Mouse (Mus musculus) testis, postnatal 10 days (tissue): Measurements from ENCODE around the gene Pdia5.

Experiments
- DNase-seq: peaks from one replicate; pipeline ENCODE4 v3.0.0; 2021; ENCODE audit warnings: low spot score

Gene Pdia5

DNA sequence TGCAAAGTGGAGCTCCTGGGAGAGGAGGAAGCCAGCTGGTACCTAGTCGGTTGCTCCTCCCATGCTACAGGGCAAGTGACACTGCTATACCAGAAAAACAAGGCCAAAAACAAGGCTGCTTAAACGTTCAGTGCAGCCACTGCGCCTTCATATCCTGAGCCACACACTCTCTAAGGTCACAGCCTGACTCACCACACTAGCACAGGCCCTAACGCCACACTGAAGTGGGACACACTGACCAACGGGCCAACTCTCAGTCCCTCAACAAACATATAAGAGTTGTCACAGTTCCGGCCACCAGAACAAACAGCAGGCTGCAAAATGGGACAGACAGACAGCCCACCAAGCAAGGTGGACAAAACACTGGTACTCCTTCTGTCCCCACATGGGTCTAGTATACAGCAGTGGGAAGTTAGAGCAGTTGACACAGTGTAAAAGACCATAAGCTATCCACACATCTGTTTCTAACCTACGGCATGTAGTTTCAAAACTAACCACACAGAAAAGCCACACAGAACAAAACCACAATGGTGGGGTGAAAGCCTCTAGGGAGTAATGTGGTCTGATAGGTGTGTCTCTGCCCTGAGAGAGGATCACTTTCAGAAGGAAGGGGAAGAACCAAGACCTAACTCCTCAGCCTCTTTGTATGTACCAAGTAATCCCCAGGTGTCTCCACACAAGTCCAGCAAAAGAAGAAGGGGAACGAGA lies 6.0 kb downstream of the Pdia5 start:
- no peak for DNase-seq

- DNase-seq: no peak
These were observed 6.6 kb downstream of the Pdia5 start for GRCm38 (mm10) chr16:35484105-35484504.

GRCm38 (mm10) chr16:35479301-35479700 lies 11.4 kb downstream of the Pdia5 start:
- peak; percentile 62 for DNase-seq

DNA sequence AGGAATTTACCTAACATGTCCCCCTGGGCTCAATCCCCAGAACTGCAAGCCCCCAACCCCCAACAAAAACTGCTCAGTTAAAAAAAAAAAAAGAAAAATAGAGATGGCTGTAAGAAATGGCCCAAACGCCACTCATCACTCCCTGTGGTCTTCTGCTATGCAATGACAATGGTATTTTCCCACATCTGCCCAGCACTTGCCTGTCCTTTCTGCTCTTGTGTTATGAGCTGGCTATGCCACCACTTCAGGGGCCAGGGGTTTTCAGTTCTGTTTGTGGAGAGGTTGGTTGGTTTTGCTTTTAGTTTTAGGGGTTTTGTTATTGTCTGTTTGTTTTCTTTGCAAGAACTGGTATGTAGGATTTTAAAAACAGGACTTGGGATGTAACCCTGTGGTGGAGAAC lies 13.4 kb downstream of the Pdia5 start:
- no peak for DNase-seq

DNA sequence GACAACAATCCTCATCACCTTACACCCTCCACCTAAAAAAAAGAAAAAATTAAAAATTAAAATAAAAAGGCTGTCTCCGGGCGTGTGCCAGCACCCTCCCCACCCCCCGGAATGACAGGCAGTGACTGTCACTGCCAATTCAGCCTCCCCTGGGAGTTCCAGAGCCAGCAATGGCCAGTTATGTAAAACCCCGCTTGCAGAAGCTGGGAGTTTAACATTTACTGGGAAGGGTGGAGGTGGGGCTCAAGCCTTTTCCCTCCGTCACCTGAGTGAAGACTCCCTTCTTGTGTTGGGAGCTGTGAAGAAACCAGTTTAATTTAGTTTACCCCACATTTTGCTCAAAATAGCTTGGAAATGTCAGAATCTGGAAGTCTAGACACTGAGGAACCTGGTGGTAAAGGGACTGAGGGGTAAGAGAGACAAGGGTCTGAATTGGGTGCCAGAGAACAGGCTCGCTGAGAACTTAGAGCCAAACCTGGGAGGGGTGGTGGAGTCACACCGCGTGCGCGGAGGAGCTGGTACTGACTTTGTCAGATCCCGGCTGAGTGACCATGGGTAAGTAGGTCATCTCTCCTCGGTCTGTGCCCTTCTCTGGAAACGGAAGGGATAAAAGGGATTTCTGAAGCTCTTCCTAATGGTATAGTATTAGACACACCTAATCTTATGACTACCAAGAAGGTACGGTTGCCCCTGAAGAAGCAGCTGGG lies 18.0 kb downstream of the Pdia5 start:
- no peak for DNase-seq

GRCm38 (mm10) chr16:35471841-35472568 lies 18.7 kb downstream of the Pdia5 start:
- DNase-seq: no peak

DNA sequence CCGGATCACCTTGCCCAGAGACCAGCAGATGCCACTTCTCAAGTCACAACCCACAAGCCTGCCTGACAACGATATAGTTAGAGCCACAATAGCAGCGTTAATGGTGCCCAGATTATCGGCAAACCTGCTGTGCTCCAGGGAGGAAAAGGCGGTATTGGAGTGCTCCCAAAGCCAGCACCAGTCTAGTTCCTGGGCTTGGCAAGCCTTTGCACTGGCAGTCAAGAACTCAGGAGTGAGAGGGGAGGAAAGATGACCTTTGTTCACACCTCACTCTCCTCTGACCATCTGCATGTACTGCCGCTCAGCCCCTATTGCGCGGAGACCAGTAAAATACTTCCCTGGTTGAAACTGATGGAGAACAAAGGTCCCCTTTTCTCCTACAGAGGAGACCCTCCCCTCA lies 19.7 kb downstream of the Pdia5 start:
- DNase-seq: no peak

GRCm38 (mm10) chr16:35470096-35470495 lies 20.6 kb downstream of the Pdia5 start:
- no peak for DNase-seq

DNA sequence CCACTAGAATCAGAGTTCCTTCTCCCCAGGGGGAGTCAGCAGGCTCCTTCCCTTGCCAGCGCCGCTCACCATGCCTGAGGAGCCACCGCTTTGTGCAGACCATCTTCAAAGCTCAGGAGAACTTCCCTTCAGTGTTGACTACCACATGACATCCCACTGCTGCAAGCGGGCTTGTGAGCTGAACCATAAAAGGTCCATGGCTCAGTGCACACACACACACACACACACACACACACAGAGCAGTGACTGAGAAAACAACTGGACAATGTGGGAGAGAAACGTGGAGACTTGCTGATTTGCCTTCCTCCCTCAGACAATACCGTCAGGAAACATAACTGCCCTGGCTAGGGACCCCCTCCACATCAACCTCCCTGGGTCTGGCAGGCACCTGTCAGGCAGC lies 21.7 kb downstream of the Pdia5 start:
- no peak for DNase-seq

- no peak for DNase-seq
These were observed 23.6 kb downstream of the Pdia5 start for GRCm38 (mm10) chr16:35467044-35467443.

GRCm38 (mm10) chr16:35465808-35466351 lies 24.8 kb downstream of the Pdia5 start:
- DNase-seq: peak; percentile 67

GRCm38 (mm10) chr16:35464686-35465308 lies 25.9 kb downstream of the Pdia5 start:
- no peak for DNase-seq

- DNase-seq: no peak
These were observed 27.0 kb downstream of the Pdia5 start for GRCm38 (mm10) chr16:35463708-35464107.

DNA sequence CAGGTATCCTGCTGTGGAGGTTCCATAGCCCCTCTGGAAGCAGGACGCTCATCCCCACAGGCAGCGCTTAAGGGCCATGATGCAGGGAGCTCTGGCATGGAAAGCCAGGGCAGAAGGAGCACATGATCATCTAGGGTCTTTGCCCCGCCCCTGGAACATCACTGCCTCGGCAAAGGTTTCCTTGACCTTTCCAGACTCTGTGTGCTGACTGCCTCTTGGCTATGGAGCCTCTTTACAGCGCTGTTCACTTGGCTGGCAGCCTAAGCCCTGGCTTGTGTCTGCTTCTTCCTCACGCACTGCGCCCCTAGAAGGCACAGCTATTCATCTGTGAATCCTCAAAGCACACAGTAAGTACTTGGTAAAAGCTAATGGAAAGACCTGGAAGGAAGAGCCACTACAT lies 27.7 kb downstream of the Pdia5 start:
- no peak for DNase-seq

- no peak for DNase-seq
These were observed 31.1 kb downstream of the Pdia5 start for GRCm38 (mm10) chr16:35459584-35459983.

DNA sequence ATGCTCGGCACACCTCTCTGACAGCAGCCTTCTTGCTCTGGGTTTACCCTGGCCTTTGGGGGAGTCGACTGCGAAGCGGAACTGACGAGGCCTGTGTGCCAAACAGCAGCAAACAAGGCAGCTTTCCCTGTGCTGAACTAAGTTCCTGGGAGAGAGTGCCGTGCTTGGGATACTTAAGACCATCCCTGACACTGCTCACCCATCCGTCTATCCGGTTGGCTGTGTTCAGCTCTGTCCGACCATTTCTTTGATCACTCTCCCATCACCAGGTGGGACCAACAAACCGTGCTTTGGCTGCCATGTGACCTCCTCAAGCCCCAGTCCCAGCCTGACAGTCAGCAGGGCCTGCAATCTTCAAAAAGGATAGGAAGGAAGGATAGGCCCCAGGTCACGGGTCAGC lies 32.4 kb downstream of the Pdia5 start:
- DNase-seq: no peak

- DNase-seq: no peak
These were observed 33.2 kb downstream of the Pdia5 start for GRCm38 (mm10) chr16:35457488-35457887.

DNA sequence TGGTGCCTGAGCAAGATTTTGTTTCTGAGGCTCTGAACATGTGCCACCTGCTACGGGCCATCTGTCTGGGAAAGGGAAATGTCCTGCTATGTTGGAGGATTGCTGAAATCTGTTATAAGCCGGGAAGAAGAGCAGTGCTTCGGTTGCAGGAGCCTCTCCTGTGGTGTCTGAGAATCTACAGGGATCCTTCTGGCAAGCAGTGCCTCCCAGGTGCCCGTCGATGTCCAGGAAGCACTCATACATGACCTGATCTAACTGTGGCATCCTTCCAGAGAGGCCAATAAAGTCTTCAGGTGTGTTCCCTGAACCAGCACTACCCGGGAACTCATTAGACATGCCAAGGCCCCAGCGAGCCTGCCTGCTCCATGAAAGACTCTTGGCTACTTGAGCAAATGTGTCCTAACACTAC lies 33.7 kb downstream of the Pdia5 start:
- DNase-seq: no peak

DNA sequence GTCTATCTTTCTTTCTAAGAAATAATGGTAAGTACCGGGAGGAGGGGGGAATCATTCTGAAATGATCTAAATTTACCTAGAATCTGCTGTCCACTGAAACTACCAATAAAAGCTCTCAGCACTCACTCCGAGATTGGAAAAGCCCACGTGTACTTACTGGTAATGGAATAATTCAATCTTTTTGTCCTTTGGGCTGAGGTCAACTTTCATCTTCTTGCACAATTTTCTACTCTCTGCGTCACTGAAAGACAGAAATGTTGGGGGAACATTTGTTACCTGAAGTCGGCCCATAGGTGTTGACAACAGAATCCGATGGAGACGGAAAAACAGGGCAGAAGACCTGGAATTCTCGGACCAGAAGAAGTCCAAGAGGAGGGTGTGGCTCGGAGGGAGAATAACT lies 34.4 kb downstream of the Pdia5 start:
- no peak for DNase-seq

DNA sequence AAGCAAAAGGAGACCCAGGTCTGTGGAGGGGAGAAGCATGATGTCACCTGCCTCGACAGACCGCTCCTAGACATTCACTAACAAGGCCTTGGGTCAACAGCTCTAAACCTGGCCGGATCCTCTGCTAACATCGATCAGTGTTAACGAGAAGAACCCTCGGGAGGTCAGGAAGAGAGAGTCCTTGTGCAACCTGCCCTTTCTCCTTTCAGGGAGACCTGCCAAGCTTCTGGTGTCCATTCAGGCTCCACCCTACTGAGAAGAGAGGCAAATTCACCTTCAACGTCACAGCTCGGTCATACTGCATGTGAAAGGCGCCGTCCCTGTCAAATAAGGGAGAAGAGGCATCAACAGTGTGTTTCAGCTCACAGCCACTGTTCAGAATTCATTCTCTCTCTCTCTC lies 34.9 kb downstream of the Pdia5 start:
- DNase-seq: no peak

- no peak for DNase-seq
These were observed 40.5 kb downstream of the Pdia5 start for GRCm38 (mm10) chr16:35450018-35450630.

GRCm38 (mm10) chr16:35442026-35442415 lies 48.7 kb downstream of the Pdia5 start:
- DNase-seq: no peak
